In the genomic region with DNA sequence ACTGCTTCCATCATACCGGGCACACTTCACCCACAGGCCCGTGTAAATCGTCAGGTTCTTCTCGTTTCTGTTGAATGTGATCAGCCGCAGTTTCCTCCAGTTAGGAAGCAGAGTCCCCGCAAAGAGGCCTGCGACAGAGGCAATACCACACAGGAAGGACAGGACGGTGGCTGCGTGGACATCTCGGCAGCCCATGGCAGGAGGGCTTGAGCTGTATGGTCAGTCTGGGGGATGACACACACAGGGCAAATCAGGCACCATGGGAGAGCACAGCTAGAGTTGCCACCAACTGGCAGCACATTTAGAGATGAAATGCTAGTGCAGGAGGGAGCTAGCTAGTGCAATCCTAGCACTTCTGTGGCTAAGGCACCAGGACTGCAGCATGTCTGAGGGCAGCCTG, we compare ENCODE assay signal across 11 mouse cellular contexts. TPM values are rescaled to one million over a fixed set of nuclear protein-coding genes. Genes with fewer than 3 reads are reported as not detected.
DNase-seq lines count a peak whose midpoint lies in the region; ATAC-seq and TF ChIP-seq lines count a peak whose summit lies in the region.
"Had no signal": no experiment of that assay in that cellular context is flagged by ENCODE, and none has a peak within 500 bp of the region (broad histone marks: within the 10 kb centered on the region; RNA-seq: fewer than 3 reads in every experiment).

No protein-coding gene starts in this region.

- no peaks in the 10 kb centered on the region for H3K9me3 ChIP-seq in forebrain, embryonic 12.5 days
- H3K9me3 ChIP-seq in hindbrain, embryonic 16.5 days (ENCODE audit: control insufficient read depth, low read length) = no peaks in the 10 kb centered on the region
- H3K9me3 ChIP-seq: heart, embryonic 10.5 days; limb, embryonic 12.5 days had no signal

- ATAC-seq in cerebellum, adult (ENCODE audit: insufficient number of reproducible peaks, low FRiP score, low TSS enrichment) = peak; percentile 32
- peak; percentile 17 for ATAC-seq in forebrain, embryonic 12.5 days (ENCODE audit: low FRiP score)
- peak; percentile 15; the same call in 1 of the 2 replicates for ATAC-seq in hindbrain, embryonic 16.5 days

- H3K9ac ChIP-seq in forebrain, embryonic 12.5 days = no peak overlapping the region
- peak overlapping the region; percentile 18; the same call in 1 of the 2 replicates for H3K9ac ChIP-seq in hindbrain, embryonic 16.5 days (ENCODE audit: low read depth, low read length)
- H3K9ac ChIP-seq: limb, embryonic 12.5 days had no signal

- peak overlapping the region; percentile 34 for H3K4me2 ChIP-seq in forebrain, embryonic 12.5 days
- H3K4me2 ChIP-seq in hindbrain, embryonic 16.5 days (ENCODE audit: low read length) = peak overlapping the region; percentile 32
- H3K4me2 ChIP-seq in myocyte (ENCODE audit: low read depth) = no peak overlapping the region
- H3K4me2 ChIP-seq: limb, embryonic 12.5 days had no signal

- H3K4me3 ChIP-seq in forebrain, embryonic 12.5 days (replicated peaks) = no peak overlapping the region
- H3K4me3 ChIP-seq in hindbrain, embryonic 16.5 days (ENCODE audit: low read length) = no peak overlapping the region; the same call in 1 of the 2 replicates
- no peak overlapping the region for H3K4me3 ChIP-seq in myocyte
- H3K4me3 ChIP-seq: heart, embryonic 10.5 days; limb, embryonic 12.5 days had no signal

- DNase-seq in cerebellum, adult 11 months = no peak
- no peak for DNase-seq in retina, embryonic 14.5 days (ENCODE audit: low spot score)
- no peak for DNase-seq in lung, postnatal 10 days
- DNase-seq in frontal cortex, postnatal 10 days (ENCODE audit: low spot score in 2 of 2) = no peak

- H3K79me2 ChIP-seq in myocyte (ENCODE audit: control insufficient read depth, insufficient read depth) = peaks cover 51% of the 10 kb centered on the region

- H3K27me3 ChIP-seq in forebrain, embryonic 12.5 days = no peaks in the 10 kb centered on the region
- no peaks in the 10 kb centered on the region for H3K27me3 ChIP-seq in hindbrain, embryonic 16.5 days (replicated peaks; ENCODE audit: control insufficient read depth, insufficient read depth, low read length)
- H3K27me3 ChIP-seq in myocyte (ENCODE audit: control insufficient read depth, insufficient read depth, insufficient read length) = no peaks in the 10 kb centered on the region
- H3K27me3 ChIP-seq: limb, embryonic 12.5 days had no signal

- peaks cover 6% of the 10 kb centered on the region; the same call in 1 of the 2 replicates for H3K36me3 ChIP-seq in forebrain, embryonic 12.5 days (replicated peaks)
- no peaks in the 10 kb centered on the region for H3K36me3 ChIP-seq in hindbrain, embryonic 16.5 days (ENCODE audit: control insufficient read depth, insufficient read depth, low read length)
- H3K36me3 ChIP-seq in myocyte (ENCODE audit: control insufficient read depth, insufficient read depth) = peaks cover 62% of the 10 kb centered on the region

- peak overlapping the region; percentile 65 for H3K27ac ChIP-seq in forebrain, embryonic 12.5 days
- no peak overlapping the region for H3K27ac ChIP-seq in hindbrain, embryonic 16.5 days (ENCODE audit: low read depth, low read length)
- H3K27ac ChIP-seq: heart, embryonic 10.5 days; limb, embryonic 12.5 days had no signal

- WGBS in forebrain, embryonic 12.5 days = 71% methylated on average over 10 of the region's 10 CpGs
- 59% methylated on average over 10 of the region's 10 CpGs for WGBS in hindbrain, embryonic 16.5 days

- H3K4me1 ChIP-seq in forebrain, embryonic 12.5 days = peaks cover 38% of the 10 kb centered on the region
- peaks cover 5% of the 10 kb centered on the region; the same call in 1 of the 2 replicates for H3K4me1 ChIP-seq in hindbrain, embryonic 16.5 days (ENCODE audit: control insufficient read depth, insufficient read depth, low read depth, low read length)
- H3K4me1 ChIP-seq: limb, embryonic 12.5 days had no signal

- TF ChIP-seq POLR2A in myocyte (IDR thresholded peaks at IDR 0.05; ENCODE audit: insufficient read length, low read depth) = peak; percentile 44

- H3ac ChIP-seq in myocyte (ENCODE audit: control insufficient read depth, insufficient read length) = no peak overlapping the region

TF ChIP-seq in myocyte, 11 proteins besides CTCF, POLR2A, EP300 and RAD21:
- no peak for TF ChIP-seq USF1 (IDR thresholded peaks at IDR 0.05; ENCODE audit: low read depth)
- TF ChIP-seq MYOG (IDR thresholded peaks at IDR 0.05; ENCODE audit: control insufficient read depth in 1 of 3, insufficient read depth in 1 of 3, insufficient read length in 2 of 3, low read depth in 2 of 3) = no peak
- no peak for TF ChIP-seq MAX (IDR thresholded peaks at IDR 0.05; ENCODE audit: low read depth)
- no peak for TF ChIP-seq TCF3 (IDR thresholded peaks at IDR 0.05; ENCODE audit: insufficient read length, low read depth)
- no peak for TF ChIP-seq E2F4 (IDR thresholded peaks at IDR 0.05; ENCODE audit: insufficient read depth)
- no peak for TF ChIP-seq POLR2AphosphoS2 (IDR thresholded peaks at IDR 0.05; ENCODE audit: insufficient read length, low read depth)
- TF ChIP-seq TCF12 (IDR thresholded peaks at IDR 0.05; ENCODE audit: insufficient read depth, poor library complexity, severe bottlenecking) = no peak
- no peak for TF ChIP-seq REST (IDR thresholded peaks at IDR 0.05; ENCODE audit: insufficient read depth, insufficient read length)
- TF ChIP-seq CEBPB (IDR thresholded peaks at IDR 0.05; ENCODE audit: insufficient read depth, poor library complexity, severe bottlenecking) = no peak
- TF ChIP-seq SRF (IDR thresholded peaks at IDR 0.05; ENCODE audit: control insufficient read depth, insufficient read length, low read depth) = no peak
- no peak for TF ChIP-seq MYOD1 (IDR thresholded peaks at IDR 0.05; ENCODE audit: control insufficient read depth in 1 of 3, insufficient read length in 2 of 3, low read depth in 2 of 3)

RNA-seq across cellular contexts. Expression of a gene that starts 6.5 kb away (rescaled TPM):
- 32.0 and 36.4 TPM in 2 replicates for polyA plus RNA-seq in forebrain, embryonic 12.5 days (2016; fragmentation: Nextera tagmentation; extraction: Ambion mirVana)
- polyA plus RNA-seq in hindbrain, embryonic 16.5 days (2015; fragmentation: Nextera tagmentation; extraction: Ambion mirVana) = 16.4 and 19.6 TPM in 2 replicates
- 15.0 TPM for polyA plus RNA-seq in myocyte (2012; fragmentation: generic; extraction: Trizol)

RNA-seq across cellular contexts. Expression of a gene that starts 29.3 kb away (rescaled TPM):
- not detected in 2 replicates for polyA plus RNA-seq in forebrain, embryonic 12.5 days (2016; fragmentation: Nextera tagmentation; extraction: Ambion mirVana)
- polyA plus RNA-seq in hindbrain, embryonic 16.5 days (2015; fragmentation: Nextera tagmentation; extraction: Ambion mirVana) = not detected in 2 replicates
- polyA plus RNA-seq in myocyte (2012; fragmentation: generic; extraction: Trizol) = not detected
- polyA plus RNA-seq: heart, embryonic 10.5 days; limb, embryonic 12.5 days; stomach, embryonic 14.5 days had no signal

RNA-seq across cellular contexts. Expression of a gene that starts 51.1 kb away (rescaled TPM):
- polyA plus RNA-seq in forebrain, embryonic 12.5 days (2016; fragmentation: Nextera tagmentation; extraction: Ambion mirVana) = 36.7 and 37.7 TPM in 2 replicates
- 16.1 and 16.5 TPM in 2 replicates for polyA plus RNA-seq in hindbrain, embryonic 16.5 days (2015; fragmentation: Nextera tagmentation; extraction: Ambion mirVana)
- 4.6 TPM for polyA plus RNA-seq in myocyte (2012; fragmentation: generic; extraction: Trizol)
